Mouse (Mus musculus) gastrocnemius, postnatal 4 days (tissue): ENCODE data around the gene Larp1. TPM values are rescaled to one million over a fixed set of nuclear protein-coding genes. Genes with fewer than 3 reads are reported as not detected.

Experiments used
- DNase-seq, 2 experiments: peaks; one replicate each; pipeline ENCODE4 v3.0.0; 2021 to 2022; ENCODE audit warnings: low spot score in 2 of 2, mixed read lengths in 2 of 2
- long read RNA-seq, 2 experiments: library from polyadenylated mRNA; stranded (forward); transcript quantifications; one replicate each; pipeline ENCODE4 v2.0.0; 2021
- total RNA-seq, 2 experiments: library from RNA; stranded (reverse); gene quantifications; 2 replicates each; pipeline ENCODE4 v1.2.3; 2021

Larp1 gene
- total RNA-seq, result 10 to 100 TPM; 92.7 to 95.0 TPM
- long read RNA-seq, experiment 1, full-length matches to known transcripts, result 13 of 42 reads
- long read RNA-seq, experiment 1, partial matches to known transcripts, result 18 of 42 reads
- long read RNA-seq, experiment 1, other reads (novel, unspliced or antisense), result 11 of 42 reads
- long read RNA-seq, experiment 2, full-length matches to known transcripts, result 18 of 61 reads
- long read RNA-seq, experiment 2, partial matches to known transcripts, result 38 of 61 reads
- long read RNA-seq, experiment 2, other reads (novel, unspliced or antisense), result 5 of 61 reads

DNA sequence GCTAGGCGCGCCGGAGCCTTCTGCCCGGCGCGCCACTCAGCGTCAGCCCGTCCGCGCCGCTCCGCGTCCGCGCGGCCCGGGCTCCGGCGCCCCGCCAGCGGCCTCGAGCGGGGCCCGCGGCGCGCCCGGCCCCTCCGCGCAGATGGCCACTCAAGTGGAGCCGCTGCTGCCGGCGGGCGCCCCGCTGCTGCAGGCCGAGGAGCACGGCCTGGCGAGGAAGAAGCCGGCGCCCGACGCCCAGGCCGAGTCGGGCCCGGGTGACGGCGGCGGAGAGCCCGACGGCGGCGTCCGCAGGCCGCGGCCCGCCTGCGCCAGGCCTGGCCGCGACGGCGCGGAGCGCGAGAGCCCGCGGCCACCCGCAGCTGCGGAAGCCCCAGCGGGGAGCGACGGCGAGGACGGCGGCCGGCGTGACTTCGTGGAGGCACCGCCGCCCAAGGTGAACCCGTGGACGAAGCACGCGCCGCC is at the start of gene Larp1:
TSS of gene Larp1 (plus strand) at position 14 of the 465 bp plus-strand sequence.
- DNase-seq, result peak; percentile 21 to 51

DNA sequence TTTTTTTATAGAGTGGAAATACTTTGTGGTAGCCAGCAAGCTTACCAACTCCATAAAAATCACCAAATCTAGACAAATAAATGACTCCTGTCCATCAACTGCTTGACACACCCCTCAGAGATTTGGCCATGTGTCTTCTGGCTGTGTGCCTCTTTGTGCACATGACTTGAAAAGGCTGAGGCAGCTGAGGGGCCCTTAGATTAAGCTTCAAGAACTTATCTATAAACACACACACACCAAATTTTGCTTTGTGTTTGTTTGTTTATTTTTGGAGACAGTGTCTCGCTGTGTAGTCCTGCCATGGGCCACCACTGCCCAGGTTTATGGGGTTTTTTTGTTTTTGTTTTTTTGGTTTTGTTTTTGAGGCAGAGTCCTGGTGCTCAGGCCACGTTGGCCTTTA is 48.9 kb upstream of the Larp1 start:
- no peak for DNase-seq

DNA sequence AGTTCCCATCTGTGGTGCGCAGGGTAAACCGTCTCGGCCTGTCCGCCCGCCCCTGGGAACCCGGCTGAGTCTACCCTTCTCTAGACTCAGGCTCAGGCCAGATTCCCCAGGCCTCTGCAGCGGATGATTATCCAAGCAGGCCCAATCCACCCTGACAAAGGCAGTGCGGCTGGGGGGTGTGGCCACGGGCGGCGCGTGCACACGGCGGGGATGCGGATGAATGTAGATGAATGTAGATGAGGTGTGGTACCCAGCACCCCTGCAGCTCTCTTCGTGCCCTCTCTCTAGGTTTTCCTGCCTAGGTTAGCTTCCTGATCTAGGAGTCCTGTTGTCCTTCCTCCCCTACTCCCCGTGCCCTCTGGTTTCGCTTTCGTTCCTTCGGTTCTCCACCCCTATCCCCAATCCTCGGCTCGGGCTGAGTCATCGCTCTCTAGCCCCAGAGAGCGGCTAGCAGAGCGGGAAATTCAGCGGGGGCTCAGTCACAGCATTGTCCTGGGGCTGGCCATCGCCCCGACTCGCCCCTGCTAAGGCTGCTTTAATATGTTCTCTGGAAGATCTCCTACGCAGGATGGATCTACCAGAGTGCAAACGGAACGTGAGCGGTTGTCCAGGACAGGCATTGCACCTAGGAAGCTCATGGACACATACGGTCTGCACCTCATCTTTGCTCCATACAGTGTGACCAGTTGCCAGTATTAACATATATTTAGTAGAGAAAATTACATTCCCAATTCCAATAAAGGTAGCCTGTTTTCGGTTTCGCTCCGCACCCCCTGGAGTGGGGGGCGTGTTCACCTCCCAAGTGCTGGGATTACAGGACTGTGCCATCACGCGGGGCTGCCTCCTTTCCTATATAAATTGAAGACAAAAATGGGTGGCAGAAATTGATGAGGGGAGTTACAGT is 46.2 kb upstream of the Larp1 start:
- DNase-seq, result peak; percentile 63 to 84

DNA sequence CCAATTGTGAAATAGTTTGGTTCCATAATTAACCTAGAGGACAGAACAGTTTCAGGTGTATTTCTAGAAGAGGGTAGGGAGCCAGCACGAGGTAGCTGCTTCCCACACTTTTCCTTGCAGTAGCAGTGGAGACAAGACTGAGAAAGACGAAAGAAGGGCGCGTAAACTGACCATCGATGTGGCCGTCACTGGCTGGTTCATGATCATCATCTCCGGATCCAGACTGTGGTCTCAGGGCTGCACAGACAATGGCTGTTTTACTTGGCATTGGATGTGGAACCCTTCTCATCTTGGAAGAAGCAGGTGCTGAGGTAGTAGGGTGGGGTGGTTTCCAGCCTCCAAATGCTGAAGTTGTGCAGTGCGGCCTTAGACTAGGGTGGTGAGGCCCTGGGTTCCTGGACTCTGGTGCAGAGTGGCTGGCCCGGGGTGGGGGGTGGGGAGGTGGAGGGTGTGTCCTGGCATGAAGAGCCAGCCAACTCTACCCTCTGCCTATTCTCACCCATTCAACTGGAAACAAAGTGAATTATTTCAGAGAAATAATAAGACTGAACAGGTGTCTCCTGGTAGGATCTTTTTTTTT is 45.5 kb upstream of the Larp1 start:
- DNase-seq, result no peak

DNA sequence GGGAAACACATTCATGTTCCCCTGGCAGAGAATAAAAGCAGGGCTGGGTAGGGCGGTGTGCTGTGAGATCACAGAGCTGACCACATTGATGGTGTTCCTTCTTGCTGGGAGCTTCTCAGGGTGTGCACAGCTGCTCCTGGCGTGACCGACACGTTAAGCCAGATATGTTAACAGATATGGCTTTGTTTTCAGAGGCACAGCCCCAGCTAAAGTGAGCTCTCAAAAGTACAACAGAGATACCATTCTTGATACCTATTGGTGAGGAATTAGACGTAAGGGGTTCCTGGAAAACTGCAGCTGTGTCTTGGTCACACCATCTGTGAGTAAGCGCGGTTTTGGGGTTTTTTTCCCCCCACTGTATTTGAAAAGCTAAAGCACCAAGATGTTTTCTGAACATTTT is 42.2 kb upstream of the Larp1 start:
- no peak for DNase-seq

DNA sequence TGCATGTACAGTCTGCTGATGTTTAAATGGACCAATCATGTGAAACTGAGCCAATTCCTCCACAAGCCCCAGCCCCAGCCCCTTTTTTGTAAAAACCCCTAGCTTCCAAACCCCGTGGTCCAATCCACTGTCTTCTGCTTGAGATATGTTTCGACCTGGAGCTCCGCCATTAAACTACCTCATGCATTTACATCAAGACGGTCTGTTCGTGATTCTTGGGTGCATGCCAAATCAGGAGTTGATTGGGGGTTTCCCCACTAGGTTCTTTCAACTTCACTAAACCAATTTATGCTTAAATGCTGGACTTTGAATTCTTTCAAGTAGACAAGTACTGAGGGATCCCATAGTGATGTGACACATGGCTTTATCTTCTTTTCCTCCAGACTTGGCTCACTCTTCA is 40.6 kb upstream of the Larp1 start:
- no peak for DNase-seq

DNA sequence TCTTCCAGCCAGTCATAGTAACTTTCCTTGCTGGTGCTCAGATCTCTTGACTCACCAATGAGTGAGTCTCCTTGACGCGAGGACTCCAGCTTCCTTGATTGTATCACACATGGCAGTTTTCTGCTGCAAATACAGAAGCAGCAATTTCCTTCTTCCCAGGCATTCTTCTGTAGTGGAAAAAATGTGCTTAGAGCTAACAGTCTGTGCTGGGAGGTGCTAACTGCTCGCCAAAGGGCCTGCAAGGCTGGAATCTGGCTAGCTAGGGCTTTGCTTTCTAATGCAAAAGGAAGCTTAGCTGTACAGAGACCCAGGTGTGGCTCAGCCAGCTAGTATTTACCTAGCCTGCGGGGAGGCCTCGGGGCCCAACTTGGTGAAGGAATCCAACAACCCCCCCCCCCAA is 38.3 kb upstream of the Larp1 start:
- DNase-seq, result no peak

DNA sequence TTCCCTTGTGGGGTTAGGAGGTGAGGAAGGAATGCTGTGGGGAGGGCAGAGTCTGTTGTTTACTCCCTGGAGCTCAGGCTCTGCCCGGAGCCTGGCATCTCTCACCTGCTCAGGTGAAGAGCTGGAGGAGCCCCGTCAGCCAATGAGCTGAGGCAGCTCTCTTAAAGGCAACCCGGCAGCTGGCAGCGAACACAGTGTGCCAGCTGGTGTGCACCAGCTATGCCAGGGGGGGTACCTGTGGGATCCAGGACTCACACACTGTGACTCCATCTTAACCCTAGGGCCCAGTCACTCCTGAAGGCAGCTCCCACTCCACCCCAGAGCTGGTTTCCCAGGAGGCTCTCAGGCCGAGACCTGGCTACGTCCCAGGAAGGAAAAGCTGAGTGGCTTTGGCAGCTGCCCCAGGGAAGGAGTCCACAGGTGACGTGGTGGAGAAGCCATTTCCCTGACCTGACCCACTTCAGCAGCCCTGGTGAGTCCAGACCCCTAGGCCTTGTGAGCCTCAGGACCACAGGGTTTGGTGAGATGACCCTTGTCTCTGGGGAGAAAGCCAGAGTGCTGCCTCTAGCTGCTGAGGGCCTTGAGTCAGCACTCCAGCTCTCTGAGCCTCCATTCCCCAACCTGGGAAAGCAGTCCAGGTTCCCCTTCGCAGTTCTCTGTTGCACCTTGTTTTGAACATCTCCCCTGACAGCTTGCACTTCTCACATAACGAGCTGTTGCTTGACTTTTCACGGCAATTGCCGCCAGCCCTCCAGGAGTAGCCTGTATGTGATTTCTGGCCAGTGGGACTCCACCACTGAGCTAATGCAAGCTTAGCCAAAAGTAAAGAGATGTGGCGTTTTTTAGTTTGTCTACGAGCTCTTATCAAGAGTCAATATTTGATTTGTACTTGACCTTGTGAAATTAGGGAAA is 35.6 kb upstream of the Larp1 start:
- no peak for DNase-seq

DNA sequence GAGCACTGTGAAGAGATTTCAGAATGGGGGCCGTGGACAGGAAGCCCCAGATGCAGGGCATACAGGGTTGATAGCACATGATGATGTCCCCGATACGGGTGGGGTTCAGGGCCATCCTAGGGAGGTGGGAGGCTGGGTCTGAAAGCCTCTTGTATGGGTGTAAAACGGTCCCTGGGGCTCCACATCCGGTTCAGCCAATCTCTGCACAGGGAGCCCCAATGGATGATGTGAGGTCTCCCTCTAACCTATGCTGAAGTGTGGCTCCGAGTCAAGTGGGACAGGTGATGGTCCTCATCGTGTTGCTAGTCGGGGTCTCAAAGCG is 35.0 kb upstream of the Larp1 start:
- DNase-seq, result no peak

DNA sequence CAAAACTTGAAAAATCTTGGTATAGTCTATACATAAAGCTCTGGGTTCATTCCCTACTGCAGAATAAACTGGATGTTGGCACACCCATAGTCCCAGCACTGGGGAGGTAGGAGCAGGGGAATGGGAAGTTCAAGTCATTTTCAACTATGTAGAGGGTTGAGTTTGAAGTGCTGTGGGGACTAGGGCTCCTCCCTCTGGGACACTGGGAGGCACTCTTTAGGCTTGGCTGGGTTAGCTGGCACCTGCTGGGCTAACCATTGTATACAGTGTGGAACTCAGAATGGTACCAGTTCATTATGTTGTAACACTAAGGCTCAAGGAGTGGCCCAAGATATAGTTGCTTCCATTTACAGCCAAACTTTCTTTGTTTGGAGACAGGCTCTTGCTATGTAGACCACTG is 33.0 kb upstream of the Larp1 start:
- DNase-seq, result no peak

DNA sequence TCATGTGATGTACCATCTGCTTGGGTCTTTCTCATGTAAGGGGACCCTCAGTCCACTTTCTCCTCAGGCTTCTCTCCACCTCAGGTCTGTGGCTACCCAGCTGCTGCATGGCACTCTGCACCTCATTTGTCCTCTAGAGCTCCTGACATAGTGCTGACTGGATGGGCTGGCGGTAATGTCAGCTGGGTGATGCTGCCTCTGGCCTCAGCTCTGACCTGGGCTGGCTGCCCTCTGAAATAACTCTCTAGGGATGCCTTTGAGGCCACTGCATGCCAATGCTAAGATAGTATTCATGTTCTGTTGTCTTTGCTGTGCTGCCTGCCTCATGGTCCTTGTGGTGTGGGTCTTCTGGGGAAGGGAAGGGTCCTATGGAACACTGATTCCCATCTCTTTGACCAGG is 31.2 kb upstream of the Larp1 start:
- DNase-seq, result no peak

DNA sequence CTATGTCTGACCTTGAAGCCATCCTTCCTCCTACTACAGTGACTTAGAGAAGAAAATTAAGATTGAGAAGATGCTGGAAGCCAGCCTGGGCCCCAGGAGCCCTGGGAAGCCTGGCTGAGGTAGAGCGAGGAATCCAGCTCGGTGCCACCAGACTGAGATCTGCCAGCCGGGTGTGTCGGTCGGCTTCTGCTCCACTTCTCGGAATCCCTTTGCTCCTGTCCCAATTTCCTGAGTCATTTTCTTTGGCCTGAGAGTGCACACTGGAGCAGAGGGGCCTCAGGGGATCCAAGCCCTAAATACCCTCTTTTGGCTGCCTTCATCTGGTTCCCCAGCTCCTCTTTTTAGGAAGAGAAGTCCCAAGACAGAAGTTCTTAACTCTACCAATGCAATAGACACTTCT is 29.2 kb upstream of the Larp1 start:
- no peak for DNase-seq

DNA sequence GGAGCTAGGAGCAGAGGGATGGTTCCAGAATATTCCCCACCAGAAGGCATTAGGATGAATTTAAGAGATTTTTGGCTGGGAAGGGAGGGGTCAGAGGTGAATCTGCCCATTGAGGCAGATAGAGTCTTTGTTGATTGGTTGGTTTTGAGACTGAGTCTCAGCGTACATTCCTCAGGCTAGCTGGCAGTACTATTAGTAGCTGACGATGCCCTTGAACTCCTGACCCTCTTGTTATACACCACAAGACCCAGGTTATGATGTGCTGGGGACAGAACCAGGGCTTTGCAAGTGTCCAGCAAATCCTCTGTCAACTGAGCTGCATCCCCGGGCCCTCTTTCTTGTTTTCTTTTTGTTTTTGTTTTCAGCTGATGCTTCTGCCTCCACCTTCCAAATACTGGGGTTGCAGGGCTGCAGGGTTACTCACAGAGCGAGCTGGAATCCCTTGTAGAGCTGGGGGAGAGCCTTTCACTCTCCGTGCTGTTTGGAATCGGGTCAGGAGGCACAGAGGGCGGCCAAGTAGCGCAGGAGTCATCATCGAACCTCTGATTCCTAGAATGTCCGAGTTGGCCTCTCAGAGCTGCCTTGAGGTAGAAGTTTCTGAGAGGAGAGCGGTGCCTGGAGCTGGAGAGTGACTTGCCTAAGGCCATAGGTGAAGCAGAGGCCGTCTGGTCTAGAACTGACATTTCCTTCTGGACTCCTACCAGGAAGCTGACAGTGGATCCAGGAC is 27.6 kb upstream of the Larp1 start:
- no peak for DNase-seq

DNA sequence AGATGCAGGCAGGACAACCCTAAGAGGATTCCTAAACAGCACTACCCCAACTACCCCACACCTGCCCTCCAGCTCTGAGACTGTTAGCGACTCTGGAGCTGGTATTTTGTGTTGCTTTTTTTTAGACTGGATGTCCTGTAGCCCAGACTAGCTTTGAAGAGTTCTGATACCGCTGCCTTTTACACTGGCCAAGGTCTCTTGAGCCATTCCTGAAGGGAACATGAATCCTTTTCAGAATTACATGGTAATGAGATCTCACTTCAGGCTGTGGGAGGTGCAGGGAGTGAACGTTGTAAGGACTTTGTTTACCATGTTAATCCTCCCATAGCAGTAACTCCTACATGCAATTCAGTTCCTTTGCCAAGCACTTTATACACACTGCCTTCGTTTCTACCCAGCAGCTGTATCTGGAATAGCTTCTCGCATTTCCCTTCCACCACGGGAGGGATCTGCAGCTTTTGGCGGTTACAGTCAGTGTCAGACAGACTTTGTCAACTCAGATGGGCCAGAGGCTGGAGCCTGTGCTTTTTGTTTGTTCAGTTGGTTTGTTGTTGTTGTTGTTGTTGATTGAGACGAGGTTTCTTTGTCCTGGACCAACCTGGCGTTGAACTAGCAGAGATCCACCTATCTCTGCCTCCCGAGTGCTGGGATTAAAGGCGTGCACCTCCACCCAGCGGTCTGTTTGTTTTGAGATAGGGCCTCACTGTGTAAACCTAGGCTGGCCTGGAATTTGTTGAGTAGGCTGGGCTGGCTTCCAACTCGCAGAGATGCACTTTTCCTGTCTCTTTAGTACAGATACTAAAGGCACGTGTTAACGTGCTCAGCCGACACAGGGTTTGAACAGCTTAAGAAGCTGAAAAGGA is 25.2 kb upstream of the Larp1 start:
- no peak for DNase-seq

DNA sequence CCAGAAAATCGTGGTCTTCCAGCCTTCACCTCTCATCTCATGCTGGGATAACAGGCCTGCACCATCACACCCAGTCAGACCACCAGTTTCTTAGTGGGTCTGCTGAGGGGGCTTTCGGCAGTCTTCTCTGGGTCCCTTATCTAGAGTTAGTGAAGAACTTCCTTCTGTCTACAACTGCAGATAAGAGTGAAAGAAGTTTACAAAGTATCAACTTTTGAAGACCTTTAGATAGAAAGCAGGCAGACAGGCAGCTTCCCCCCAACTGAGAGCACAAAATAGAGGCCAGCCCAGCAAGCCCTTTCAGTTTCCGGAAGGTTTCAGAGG is 24.6 kb upstream of the Larp1 start:
- DNase-seq, result no peak

DNA sequence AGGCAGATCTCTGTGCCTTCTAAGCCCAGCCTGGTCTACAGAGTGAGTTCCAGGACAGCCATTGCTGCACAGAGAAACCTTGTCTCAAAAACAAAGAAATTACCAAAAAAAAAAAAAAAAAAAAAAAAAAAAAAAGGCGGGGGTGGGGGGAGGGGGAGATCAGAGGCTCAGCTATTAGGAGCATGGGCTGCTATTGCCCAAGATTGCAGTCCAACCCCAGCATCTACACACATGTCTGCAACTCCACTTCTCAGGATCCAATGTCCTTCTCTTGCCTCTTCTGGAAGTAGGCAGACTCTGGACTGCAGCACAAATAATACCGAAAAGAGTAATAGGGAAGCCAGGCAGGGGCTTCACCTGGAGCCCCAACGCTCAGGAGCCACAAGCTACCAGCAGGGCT is 23.4 kb upstream of the Larp1 start:
- no peak for DNase-seq

DNA sequence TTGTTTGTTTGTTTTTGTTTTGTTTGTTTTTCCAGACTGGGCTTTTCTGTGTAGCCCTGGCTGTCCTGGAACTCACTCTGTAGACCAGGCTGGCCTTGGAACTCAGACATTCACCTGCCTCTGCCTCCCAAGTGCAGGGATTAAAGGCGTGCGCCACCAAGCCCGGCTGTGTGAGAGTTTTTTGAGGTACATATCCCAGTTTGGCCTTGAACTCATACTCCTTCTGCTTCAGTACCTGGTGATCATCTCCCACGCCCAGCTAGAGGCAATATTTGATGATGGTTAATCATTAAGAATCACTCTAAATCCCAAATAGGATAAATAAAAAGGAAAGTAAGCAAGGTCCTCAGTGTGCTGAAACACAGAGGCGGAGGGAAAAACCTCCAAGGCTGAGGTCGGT is 22.8 kb upstream of the Larp1 start:
- DNase-seq, result no peak

DNA sequence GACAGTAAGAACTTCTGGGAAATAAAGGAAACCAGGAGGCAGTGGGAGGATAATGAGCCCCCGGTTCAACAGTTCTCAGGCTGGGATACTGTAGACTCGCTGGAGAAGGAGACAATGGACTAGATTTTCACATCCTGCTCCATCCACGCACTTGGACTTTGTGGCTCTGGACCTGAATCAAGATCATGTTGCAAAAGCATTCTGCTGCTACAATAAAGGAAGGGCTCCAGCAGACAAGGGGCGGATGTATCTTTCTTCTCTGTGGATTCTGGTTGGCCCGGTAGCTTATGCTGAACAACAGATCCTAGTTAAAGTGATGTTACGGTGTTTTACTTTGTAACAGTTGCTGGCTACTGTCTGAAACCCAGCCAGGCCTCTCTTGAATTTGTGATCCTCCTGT is 22.4 kb upstream of the Larp1 start:
- no peak for DNase-seq

DNA sequence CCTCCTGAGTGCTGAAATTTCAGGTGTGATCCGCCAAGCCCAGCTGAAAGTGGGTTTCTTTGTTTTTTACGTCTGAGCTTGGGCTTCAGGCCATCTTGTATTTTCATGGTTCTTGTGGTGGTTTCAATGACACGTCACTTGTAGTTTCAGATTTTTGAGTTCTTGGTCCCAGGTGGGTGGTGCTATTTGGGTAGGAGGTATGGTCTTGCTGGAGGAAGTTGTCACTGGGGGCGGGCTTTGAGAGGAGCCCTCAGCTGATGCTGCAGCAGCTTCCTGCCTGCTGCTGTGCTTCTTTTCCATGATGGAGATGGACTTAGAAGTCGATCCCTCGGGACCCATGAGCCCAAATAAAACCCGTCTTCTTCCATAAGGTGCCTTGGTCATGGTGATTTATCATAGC is 22.0 kb upstream of the Larp1 start:
- DNase-seq, result no peak

DNA sequence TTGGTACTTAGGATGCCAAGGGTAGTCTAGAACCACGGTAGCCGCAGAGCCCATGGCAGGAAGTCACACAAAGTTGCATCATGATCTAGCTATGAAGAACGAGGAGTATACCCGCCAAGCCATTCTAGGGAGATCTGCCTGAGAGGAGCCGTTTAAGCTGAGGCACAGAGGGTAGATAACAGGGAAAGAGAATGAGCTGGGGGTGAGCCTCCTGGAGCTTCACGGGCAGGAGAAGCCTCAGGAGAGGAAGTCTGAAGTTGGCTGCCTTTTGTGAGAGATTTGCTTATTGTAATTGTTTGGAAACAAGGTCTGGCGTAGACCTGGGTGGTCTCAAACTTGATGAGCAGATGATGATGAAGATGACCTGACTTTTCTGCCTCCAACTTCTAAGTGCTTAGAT is 10.7 kb upstream of the Larp1 start:
- no peak for DNase-seq
